Mouse (Mus musculus) kidney, adult 2 months (tissue): Measurements from ENCODE around the gene Hba-a2.

Source experiments
- CTCF ChIP-seq: fragments of 200-500 bp; conservative IDR thresholded peaks from 2 replicates; pipeline ENCODE4 v1.5.1; 2011; ENCODE audit warnings: low read depth, mild to moderate bottlenecking, control low read depth, low read length, moderate library complexity, mixed read lengths; ENCODE audit not compliant: insufficient read depth, insufficient read length
- POLR2A ChIP-seq: fragments of 200-500 bp; IDR thresholded peaks from one replicate; pipeline ENCODE4 v1.6.1; 2011; ENCODE audit warnings: low read depth, low read length, control low read depth

DNA sequence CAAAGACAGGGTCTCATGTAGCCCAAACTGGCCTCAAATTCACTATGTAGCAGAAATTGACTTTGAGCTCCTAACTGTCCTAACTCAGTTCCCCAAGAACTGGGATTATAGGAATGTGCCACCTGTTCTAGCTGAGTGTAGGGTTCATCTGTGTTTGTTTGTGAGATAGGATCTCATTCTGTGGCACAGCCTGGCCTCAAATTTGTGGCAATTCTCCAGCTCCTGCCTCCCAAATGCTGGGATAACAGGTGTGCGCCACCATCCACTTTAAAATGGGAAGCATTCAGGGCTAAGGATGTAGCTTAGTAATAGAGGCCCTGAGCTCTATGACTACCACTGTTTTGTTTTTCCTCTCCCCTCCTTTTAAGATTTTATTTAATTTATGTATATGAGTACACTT lies 43.2 kb upstream of the Hba-a2 start:
- TF ChIP-seq CTCF: no peak
- TF ChIP-seq POLR2A: no peak
